Mouse (Mus musculus) C2C12 (cell line): ENCODE results near the gene Nptxr.

Source experiments
- CEBPB ChIP-seq: IDR thresholded peaks from one replicate; pipeline ENCODE4 v1.6.1; 2011; ENCODE audit warnings: low read depth, mild to moderate bottlenecking, control low read depth, moderate library complexity
- CTCF ChIP-seq: IDR thresholded peaks from one replicate; pipeline ENCODE4 v1.5.1; 2011; ENCODE audit not compliant: control insufficient read depth, insufficient read depth, insufficient read length
- FOSL1 ChIP-seq: IDR thresholded peaks from one replicate; pipeline ENCODE4 v1.8.0; 2011; ENCODE audit warnings: mild to moderate bottlenecking, low read length; ENCODE audit not compliant: poor library complexity, insufficient read depth, severe bottlenecking
- MAX ChIP-seq: IDR thresholded peaks from one replicate; pipeline ENCODE4 v1.6.1; 2011; ENCODE audit warnings: mild to moderate bottlenecking, control low read depth
- MYOD1 ChIP-seq: IDR thresholded peaks from one replicate; pipeline ENCODE4 v1.6.1; 2011; ENCODE audit warnings: low read depth; ENCODE audit not compliant: control insufficient read depth, insufficient read length
- MYOG ChIP-seq: IDR thresholded peaks from one replicate; pipeline ENCODE4 v1.6.1; 2011; ENCODE audit not compliant: control insufficient read depth, insufficient read length; ENCODE audit errors: extremely low read depth
- USF1 ChIP-seq: IDR thresholded peaks from one replicate; pipeline ENCODE4 v1.6.1; 2011; ENCODE audit warnings: low read depth, mild to moderate bottlenecking, control low read depth, moderate library complexity

DNA sequence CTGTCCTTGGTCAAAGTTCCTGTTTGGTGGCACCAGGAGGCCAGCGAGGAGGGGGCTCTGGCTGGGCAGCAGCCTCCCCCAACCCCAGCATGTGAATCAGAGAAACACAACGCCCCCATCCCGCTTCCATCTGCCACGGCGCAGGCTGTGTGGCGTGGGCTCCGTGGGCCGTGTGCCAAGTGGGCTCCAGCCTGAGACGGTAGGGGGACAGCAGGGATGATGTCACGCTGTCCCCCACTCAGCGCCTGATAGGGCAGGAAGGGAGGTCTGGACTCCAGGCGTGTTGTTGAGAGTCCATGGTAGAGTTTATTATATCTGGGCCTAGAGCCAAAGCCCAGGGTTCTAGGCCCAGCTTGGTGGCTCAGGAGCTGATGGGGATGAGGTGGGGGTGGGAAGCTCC lies 8.3 kb downstream of the Nptxr start:
- TF ChIP-seq CTCF (no peak), CEBPB (no peak), MYOG (no peak), USF1 (no peak), MAX (no peak), FOSL1 (no peak), MYOD1 (no peak)
